Mouse (Mus musculus) E14TG2a.4 (cell line): ENCODE results near the gene Flcn.

Experiments
- CTCF ChIP-seq: conservative IDR thresholded peaks from 2 replicates; pipeline ENCODE4 v1.5.1; 2014; ENCODE audit warnings: low read length
- POU5F1 ChIP-seq: IDR thresholded peaks from 2 replicates; pipeline ENCODE4 v1.6.1; 2014; ENCODE audit warnings: low read length, borderline replicate concordance

DNA sequence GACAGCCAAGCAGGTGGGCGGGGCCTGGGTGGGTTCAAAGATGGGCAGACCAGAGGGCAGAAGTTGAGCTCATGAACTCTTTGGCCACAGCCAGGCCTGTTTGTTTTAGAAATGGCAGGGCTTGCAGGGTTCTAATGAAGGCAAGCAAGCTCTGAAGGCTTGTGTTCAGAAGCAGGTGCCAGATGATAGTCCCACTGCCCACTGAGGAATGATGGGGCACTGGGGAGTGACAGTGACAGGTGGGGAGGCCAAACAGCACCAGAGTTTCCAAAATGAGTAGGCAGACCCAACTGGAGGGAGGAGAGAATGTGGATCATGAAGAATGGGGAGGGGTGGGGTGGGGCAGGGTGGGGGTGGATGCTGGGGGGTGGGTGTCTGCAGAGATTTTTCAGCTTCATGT, 4.6 kb downstream of the Flcn start:
- TF ChIP-seq CTCF (no peak), POU5F1 (no peak)
